Mouse (Mus musculus) limb, embryonic 13.5 days (tissue): ENCODE measurements around the gene 5830473C10Rik. TPM values are rescaled to one million over a fixed set of nuclear protein-coding genes. Genes with fewer than 3 reads are reported as not detected.

Experiments used
- ATAC-seq: fragments of 200-750 bp; cut with Nextera tagmentation; 2 replicates; pipeline ENCODE4 v1.8.0; 2017; ENCODE audit warnings: low read depth, moderate number of reproducible peaks, moderate TSS enrichment; ENCODE audit not compliant: low FRiP score
- H3K27ac ChIP-seq: fragments of 300-500 bp; sonication (generic); 2 replicates; pipeline ENCODE4 v1.5.1; 2015; ENCODE audit warnings: inconsistent platforms, mild to moderate bottlenecking, moderate library complexity
- H3K27me3 ChIP-seq: fragments of 300-500 bp; sonication (generic); 2 replicates; pipeline ENCODE4 v1.6.1; 2015; ENCODE audit warnings: mild to moderate bottlenecking, inconsistent platforms
- H3K36me3 ChIP-seq: fragments of 300-500 bp; sonication (generic); 2 replicates; pipeline ENCODE4 v1.6.1; 2015; ENCODE audit warnings: inconsistent platforms, mild to moderate bottlenecking, moderate library complexity
- H3K4me1 ChIP-seq: fragments of 300-500 bp; sonication (generic); 2 replicates; pipeline ENCODE4 v1.6.1; 2015; ENCODE audit warnings: inconsistent platforms
- H3K4me2 ChIP-seq: fragments of 300-500 bp; sonication (generic); replicated peaks from 2 replicates; pipeline ENCODE4 v1.6.1; 2015; ENCODE audit warnings: inconsistent platforms, mild to moderate bottlenecking, moderate library complexity
- H3K4me3 ChIP-seq: fragments of 300-500 bp; sonication (generic); 2 replicates; pipeline ENCODE4 v1.5.1; 2015; ENCODE audit warnings: moderate library complexity, mild to moderate bottlenecking, inconsistent platforms
- H3K9ac ChIP-seq: fragments of 300-500 bp; sonication (generic); 2 replicates; pipeline ENCODE4 v1.6.1; 2015; ENCODE audit warnings: mild to moderate bottlenecking, inconsistent platforms
- H3K9me3 ChIP-seq: fragments of 300-500 bp; sonication (generic); 2 replicates; pipeline ENCODE4 v1.6.1; 2016; ENCODE audit warnings: inconsistent platforms
- WGBS: fragments of 180-500 bp; shearing (Covaris S2); methylation state at CpG from one replicate; pipeline ENCODE4 v1.1.7; 2015; 5-methylcytosine and 5-hydroxymethylcytosine counted together
- polyA plus RNA-seq: library from polyadenylated mRNA; unstranded; fragments of >200 nt; fragmentation: Nextera tagmentation; extraction: Ambion mirVana; gene quantifications from 2 replicates; pipeline ENCODE4 v1.2.1, GENCODE M21; 2015

Gene 5830473C10Rik
- polyA plus RNA-seq = 0.08 TPM in 1 of 2 replicates, not detected in the other

- no peak within 1 kb of the TSS for H3K9ac ChIP-seq
- no peak within 1 kb of the TSS for H3K4me3 ChIP-seq
- no peaks in the 10 kb centered on the region for H3K27me3 ChIP-seq
- WGBS = 88% methylated on average over 6 of the region's 6 CpGs
- H3K27ac ChIP-seq = no peak within 1 kb of the TSS
- H3K4me2 ChIP-seq = no peak within 1 kb of the TSS
- no peaks in the 10 kb centered on the region for H3K4me1 ChIP-seq
- no peaks in the 10 kb centered on the region for H3K36me3 ChIP-seq
- no peaks in the 10 kb centered on the region for H3K9me3 ChIP-seq
- no peak for ATAC-seq
These were observed at the start of gene 5830473C10Rik for GRCm38 (mm10) chr5:90560743-90561142. 5830473C10Rik (plus strand) TSS chr5:90561107.

- ATAC-seq = no peak
- 74% methylated on average over 6 of the region's 6 CpGs for WGBS
- Histone ChIP-seq H3K9ac (no peak overlapping the region), H3K9me3 (no peaks in the 10 kb centered on the region), H3K36me3 (no peaks in the 10 kb centered on the region), H3K4me2 (no peak overlapping the region), H3K4me1 (no peaks in the 10 kb centered on the region), H3K27me3 (no peaks in the 10 kb centered on the region), H3K27ac (no peak overlapping the region), H3K4me3 (no peak overlapping the region)
These were observed 48.5 kb upstream of the 5830473C10Rik start for GRCm38 (mm10) chr5:90512288-90512955.

DNA sequence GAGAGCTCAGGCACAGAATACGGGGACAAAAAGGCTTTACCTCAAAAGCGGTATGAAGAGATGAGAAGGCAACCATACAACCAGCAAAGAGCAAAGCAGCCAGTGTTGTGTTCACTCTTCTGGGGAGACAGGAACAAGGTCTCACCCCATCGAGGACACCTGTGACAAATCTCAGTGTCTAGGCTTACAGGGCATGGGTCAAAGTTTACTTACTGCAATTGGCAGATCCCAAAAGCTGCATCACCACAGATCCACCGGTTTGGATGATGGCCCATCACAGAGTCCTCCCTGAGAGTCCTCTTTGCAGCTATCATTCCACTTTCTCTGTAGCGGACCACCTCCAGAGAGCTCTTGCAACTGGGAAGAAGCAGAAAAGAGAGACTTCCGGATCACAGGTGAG, 45.3 kb upstream of the 5830473C10Rik start:
- Histone ChIP-seq H3K9ac (no peak overlapping the region), H3K36me3 (no peaks in the 10 kb centered on the region), H3K9me3 (no peaks in the 10 kb centered on the region), H3K4me2 (no peak overlapping the region), H3K27me3 (no peaks in the 10 kb centered on the region), H3K27ac (no peak overlapping the region), H3K4me3 (no peak overlapping the region), H3K4me1 (no peaks in the 10 kb centered on the region)
- WGBS = 90% methylated on average over 6 of the region's 6 CpGs
- ATAC-seq = no peak

DNA sequence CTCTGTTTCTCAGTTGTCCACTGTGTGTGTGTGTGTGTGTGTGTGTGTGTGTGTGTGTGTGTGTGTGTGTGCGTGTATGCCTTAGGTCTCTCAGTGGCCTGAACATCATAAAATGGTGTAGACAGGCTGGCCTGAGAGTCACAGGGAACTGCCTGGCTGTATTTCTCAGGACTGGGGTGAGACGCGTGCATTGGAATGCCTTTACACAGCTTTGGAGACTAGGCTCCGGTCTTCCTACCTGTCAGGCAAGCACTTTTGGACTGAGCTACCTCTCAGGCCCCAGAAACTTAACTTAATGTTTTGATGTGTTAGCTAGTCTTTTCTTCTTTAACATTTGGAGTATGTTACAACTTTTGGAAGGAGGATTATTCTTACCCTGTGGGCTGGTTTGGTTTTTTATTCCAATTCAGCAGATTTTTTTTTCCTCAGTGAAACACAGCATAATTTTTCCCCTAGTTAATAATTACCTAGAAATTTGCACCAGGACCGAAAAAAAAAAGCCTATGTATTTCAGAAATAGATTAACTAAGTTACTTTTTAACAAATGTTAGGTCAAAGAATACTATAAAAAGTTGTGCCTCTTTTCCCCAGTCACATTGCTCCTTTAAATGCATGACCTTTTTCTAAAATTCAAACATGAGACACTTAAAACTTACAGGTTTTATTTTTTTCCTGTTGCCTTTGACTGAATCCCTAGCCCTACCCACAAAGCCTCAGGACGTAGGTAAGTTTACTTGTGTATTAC, 42.4 kb upstream of the 5830473C10Rik start, which contains the start of gene Afm:
Afm (plus strand) TSS at position 577 of the 745 bp plus-strand sequence.
- Histone ChIP-seq H3K9me3 (no peaks in the 10 kb centered on the region), H3K27me3 (no peaks in the 10 kb centered on the region), H3K4me3 (no peak within 1 kb of the TSS), H3K4me2 (no peak within 1 kb of the TSS), H3K4me1 (no peaks in the 10 kb centered on the region), H3K27ac (no peak within 1 kb of the TSS), H3K36me3 (no peaks in the 10 kb centered on the region), H3K9ac (no peak within 1 kb of the TSS)
- no peak for ATAC-seq
- WGBS = 71% methylated on average over 6 of the region's 6 CpGs

DNA sequence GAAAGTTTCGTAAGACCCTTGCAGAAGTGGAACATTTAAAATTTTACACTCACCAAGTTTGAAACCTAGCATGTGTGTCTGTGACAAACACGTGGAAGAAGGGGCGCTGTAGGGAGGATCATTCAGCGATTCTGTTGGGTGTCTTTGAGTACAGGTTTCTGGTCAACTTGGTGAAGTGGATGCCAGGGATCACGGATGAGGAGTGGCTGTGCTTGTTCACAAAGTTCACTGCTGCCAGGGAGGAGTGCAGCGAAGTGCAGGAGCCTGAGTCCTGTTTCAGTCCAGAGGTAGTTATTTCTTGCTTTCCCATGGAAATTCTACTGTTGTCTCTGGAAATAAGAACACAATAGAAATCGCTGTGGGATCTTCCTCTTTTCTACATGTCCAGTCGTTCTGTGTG, 9.7 kb upstream of the 5830473C10Rik start:
- Histone ChIP-seq H3K27me3 (no peaks in the 10 kb centered on the region), H3K4me2 (no peak overlapping the region), H3K4me3 (no peak overlapping the region), H3K27ac (no peak overlapping the region), H3K4me1 (no peaks in the 10 kb centered on the region), H3K36me3 (no peaks in the 10 kb centered on the region), H3K9me3 (no peaks in the 10 kb centered on the region), H3K9ac (no peak overlapping the region)
- ATAC-seq = no peak
- WGBS = 87% methylated on average over 8 of the region's 8 CpGs

DNA sequence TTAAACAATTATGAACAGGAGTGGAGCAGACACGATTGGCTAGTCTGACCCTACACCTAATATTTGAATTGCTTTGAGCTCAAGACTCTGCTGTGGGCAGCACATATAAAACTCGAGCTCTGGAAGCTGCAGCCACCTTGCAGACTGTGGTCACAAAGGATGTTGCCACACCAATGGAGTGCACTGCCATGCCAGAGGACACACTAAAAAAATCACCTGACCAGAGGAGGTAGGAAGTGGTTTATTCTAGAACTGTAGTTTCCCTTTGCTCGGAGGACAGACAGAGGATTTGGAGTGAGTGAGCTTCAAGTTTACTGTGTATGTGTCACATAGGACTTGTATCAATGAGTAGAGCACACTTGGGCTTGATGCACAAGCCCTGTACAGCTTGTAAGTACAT, 4.9 kb upstream of the 5830473C10Rik start:
- no peak overlapping the region for H3K4me3 ChIP-seq
- WGBS = 77% methylated on average over 3 of the region's 3 CpGs
- ATAC-seq = no peak

GRCm38 (mm10) chr5:90561721-90562275, 891 bp downstream of the 5830473C10Rik start:
- Histone ChIP-seq H3K27me3 (no peaks in the 10 kb centered on the region), H3K36me3 (no peaks in the 10 kb centered on the region), H3K4me2 (no peak overlapping the region), H3K4me1 (no peaks in the 10 kb centered on the region), H3K4me3 (no peak overlapping the region), H3K27ac (no peak overlapping the region), H3K9me3 (no peaks in the 10 kb centered on the region), H3K9ac (no peak overlapping the region)
- WGBS = 89% methylated on average over 11 of the region's 11 CpGs
- no peak for ATAC-seq

More for the DNA sequence above, 4.9 kb upstream of the 5830473C10Rik start:
- Histone ChIP-seq H3K36me3 (no peaks in the 10 kb centered on the region), H3K9ac (no peak overlapping the region), H3K9me3 (no peaks in the 10 kb centered on the region), H3K4me1 (no peaks in the 10 kb centered on the region), H3K4me2 (no peak overlapping the region), H3K27me3 (no peaks in the 10 kb centered on the region), H3K27ac (no peak overlapping the region)

DNA sequence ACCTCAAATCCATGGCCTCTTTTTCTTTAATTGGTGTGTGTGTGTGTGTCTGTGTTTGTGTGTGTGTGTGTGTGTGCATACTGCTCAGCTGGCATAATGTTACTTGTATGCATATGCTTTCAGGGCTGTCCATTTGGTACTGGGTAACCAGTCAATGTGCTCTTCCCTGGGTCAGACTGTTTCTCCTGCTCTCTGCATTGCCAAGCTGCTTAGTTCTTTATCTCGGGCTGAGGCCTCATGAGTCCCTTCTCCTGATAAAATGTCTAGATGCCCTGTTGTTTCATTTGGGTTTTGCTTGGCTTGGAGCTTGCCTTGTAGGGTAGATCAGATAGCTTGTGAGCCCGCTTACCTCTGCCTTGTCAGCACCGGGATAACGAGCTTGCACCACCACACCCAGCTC, 2.0 kb downstream of the 5830473C10Rik start:
- Histone ChIP-seq H3K9me3 (no peaks in the 10 kb centered on the region), H3K36me3 (no peaks in the 10 kb centered on the region), H3K27ac (no peak overlapping the region), H3K4me3 (no peak overlapping the region), H3K9ac (no peak overlapping the region), H3K4me1 (no peaks in the 10 kb centered on the region), H3K27me3 (no peaks in the 10 kb centered on the region), H3K4me2 (no peak overlapping the region)
- 76% methylated on average over 4 of the region's 4 CpGs for WGBS
- ATAC-seq = no peak

- WGBS = 89% methylated on average over 4 of the region's 4 CpGs
- no peak for ATAC-seq
- Histone ChIP-seq H3K9ac (no peak overlapping the region), H3K4me2 (no peak overlapping the region), H3K36me3 (no peaks in the 10 kb centered on the region), H3K4me1 (no peaks in the 10 kb centered on the region), H3K9me3 (no peaks in the 10 kb centered on the region), H3K4me3 (no peak overlapping the region), H3K27ac (no peak overlapping the region), H3K27me3 (no peaks in the 10 kb centered on the region)
These were observed 3.3 kb downstream of the 5830473C10Rik start for GRCm38 (mm10) chr5:90564161-90564560.

DNA sequence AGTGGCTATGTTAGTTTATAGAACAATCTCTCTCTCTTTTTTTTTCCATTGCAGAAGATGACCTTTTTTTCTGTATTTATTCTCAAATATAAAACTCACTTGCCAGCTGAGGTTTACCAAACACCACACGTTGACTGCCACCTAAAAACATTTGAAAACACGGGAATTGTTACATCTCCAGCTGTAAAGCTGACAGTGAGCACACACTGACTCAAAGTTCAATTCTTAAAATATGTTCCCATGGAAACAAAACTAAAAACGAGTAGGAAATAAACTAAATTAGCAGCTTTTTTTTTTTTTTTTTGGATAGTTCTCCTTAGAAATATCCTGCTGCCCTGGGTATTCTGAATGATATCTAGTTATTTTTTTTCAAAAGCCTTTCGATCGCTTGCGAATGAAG, 4.3 kb downstream of the 5830473C10Rik start:
- Histone ChIP-seq H3K4me3 (no peak overlapping the region), H3K4me2 (no peak overlapping the region), H3K36me3 (no peaks in the 10 kb centered on the region), H3K4me1 (no peaks in the 10 kb centered on the region), H3K9me3 (no peaks in the 10 kb centered on the region), H3K27ac (no peak overlapping the region), H3K9ac (no peak overlapping the region), H3K27me3 (no peaks in the 10 kb centered on the region)
- ATAC-seq = no peak
- 82% methylated on average over 6 of the region's 6 CpGs for WGBS

- ATAC-seq = no peak
- H3K27ac ChIP-seq = no peak overlapping the region
- no peaks in the 10 kb centered on the region for H3K4me1 ChIP-seq
- no peak overlapping the region for H3K4me3 ChIP-seq
- WGBS = 78% methylated on average over 5 of the region's 5 CpGs
- H3K9me3 ChIP-seq = no peaks in the 10 kb centered on the region
- no peak overlapping the region for H3K9ac ChIP-seq
- no peaks in the 10 kb centered on the region for H3K36me3 ChIP-seq
- no peaks in the 10 kb centered on the region for H3K27me3 ChIP-seq
- H3K4me2 ChIP-seq = no peak overlapping the region
These were observed 6.9 kb downstream of the 5830473C10Rik start for GRCm38 (mm10) chr5:90567788-90568187.

GRCm38 (mm10) chr5:90568338-90568737, 7.4 kb downstream of the 5830473C10Rik start:
- Histone ChIP-seq H3K4me1 (no peaks in the 10 kb centered on the region), H3K4me2 (no peak overlapping the region), H3K9ac (no peak overlapping the region), H3K27ac (no peak overlapping the region), H3K4me3 (no peak overlapping the region), H3K36me3 (no peaks in the 10 kb centered on the region), H3K27me3 (no peaks in the 10 kb centered on the region), H3K9me3 (no peaks in the 10 kb centered on the region)
- no peak for ATAC-seq
